Mouse (Mus musculus) MEL (cell line): Measurements from ENCODE around the gene Nf2. TPM values are rescaled to one million over a fixed set of nuclear protein-coding genes. Genes with fewer than 3 reads are reported as not detected.

Experiments
- DNase-seq: peaks from one replicate; pipeline ENCODE4 v3.0.0; 2011; ENCODE audit warnings: low read depth, low spot score
- H3K27ac ChIP-seq: 2 replicates; pipeline ENCODE4 v1.5.1; 2012; ENCODE audit warnings: low read depth, mild to moderate bottlenecking, control low read depth, low read length, moderate library complexity; ENCODE audit not compliant: control insufficient read depth
- H3K27me3 ChIP-seq, 2 experiments: fragments of 150-350 bp in 1 of 2; sonication (generic) in 1 of 2; 2 replicates each; pipeline ENCODE4 v1.6.1; 2012; ENCODE audit warnings: low read length in 2 of 2, mild to moderate bottlenecking in 2 of 2, improper control_type of control experiment in 1 of 2, moderate library complexity in 1 of 2; ENCODE audit not compliant: insufficient read depth in 2 of 2, control insufficient read depth in 1 of 2
- H3K36me3 ChIP-seq, 2 experiments: 2 replicates each; pipeline ENCODE4 v1.6.1; 2012 to 2014; ENCODE audit warnings: low read length in 2 of 2, improper control_type of control experiment in 1 of 2, inconsistent platforms in 1 of 2, mild to moderate bottlenecking in 1 of 2; ENCODE audit not compliant: insufficient read depth in 2 of 2, control insufficient read depth in 1 of 2
- H3K4me1 ChIP-seq, 2 experiments: fragments of 150-350 bp in 1 of 2; sonication (generic) in 1 of 2; 2 replicates each; pipeline ENCODE4 v1.6.1; 2012; ENCODE audit warnings: low read length in 2 of 2, improper control_type of control experiment in 1 of 2, mild to moderate bottlenecking in 1 of 2; ENCODE audit not compliant: insufficient read depth in 2 of 2, control insufficient read depth in 1 of 2
- H3K4me3 ChIP-seq, 2 experiments: fragments of 150-350 bp in 1 of 2; sonication (generic) in 1 of 2; 2 replicates each; pipeline ENCODE4 v1.5.1; 2012; ENCODE audit warnings: low read depth in 2 of 2, low read length in 2 of 2, mild to moderate bottlenecking in 2 of 2, moderate library complexity in 2 of 2, control low read depth in 1 of 2, improper control_type of control experiment in 1 of 2; ENCODE audit not compliant: control insufficient read depth in 1 of 2, insufficient read depth in 1 of 2
- H3K79me2 ChIP-seq: 2 replicates; pipeline ENCODE4 v1.6.1; 2012; ENCODE audit warnings: mild to moderate bottlenecking, low read length, moderate library complexity; ENCODE audit not compliant: control insufficient read depth, poor library complexity, insufficient read depth
- H3K9ac ChIP-seq: 2 replicates; pipeline ENCODE4 v1.6.1; 2012; ENCODE audit warnings: low read depth, mild to moderate bottlenecking, control low read depth, low read length, moderate library complexity; ENCODE audit not compliant: control insufficient read depth, poor library complexity, severe bottlenecking
- H3K9me3 ChIP-seq: fragments of 150-350 bp; sonication (generic); replicated peaks from 2 replicates; pipeline ENCODE4 v1.6.1; 2012; ENCODE audit warnings: mild to moderate bottlenecking, low read length, improper control_type of control experiment, moderate library complexity; ENCODE audit not compliant: insufficient read depth
- BHLHE40 ChIP-seq: IDR thresholded peaks from 2 replicates; pipeline ENCODE4 v1.6.1; 2012; ENCODE audit warnings: low read depth, mild to moderate bottlenecking, inconsistent platforms, low read length, improper control_type of control experiment, borderline replicate concordance
- CHD2 ChIP-seq: IDR thresholded peaks from 2 replicates; pipeline ENCODE4 v1.6.1; 2011; ENCODE audit warnings: low read length, improper control_type of control experiment
- CTCF ChIP-seq, 3 experiments: IDR thresholded peaks in 2 of 3; conservative IDR thresholded peaks in 1 of 3; 2 replicates each; pipeline ENCODE4 v1.5.1; 2011 to 2012; ENCODE audit warnings: low read length in 3 of 3, low read depth in 2 of 3, mild to moderate bottlenecking in 2 of 3, improper control_type of control experiment in 1 of 3, inconsistent platforms in 1 of 3, mixed read lengths in 1 of 3, moderate library complexity in 1 of 3; ENCODE audit not compliant: control insufficient read depth in 1 of 3, insufficient read depth in 1 of 3, poor library complexity in 1 of 3, severe bottlenecking in 1 of 3
- E2F4 ChIP-seq: IDR thresholded peaks from 2 replicates; pipeline ENCODE4 v1.6.1; 2011; ENCODE audit warnings: low read depth, low read length, improper control_type of control experiment, borderline replicate concordance
- ELF1 ChIP-seq: IDR thresholded peaks from 2 replicates; pipeline ENCODE4 v1.6.1; 2014; ENCODE audit warnings: low read depth, mild to moderate bottlenecking, inconsistent platforms, low read length, improper control_type of control experiment, moderate library complexity
- EP300 ChIP-seq, 2 experiments: IDR thresholded peaks; 2 replicates each; pipeline ENCODE4 v1.6.1; 2011; ENCODE audit warnings: improper control_type of control experiment in 2 of 2, low read length in 2 of 2, low read depth in 1 of 2, mild to moderate bottlenecking in 1 of 2
- ETS1 ChIP-seq: IDR thresholded peaks from 2 replicates; pipeline ENCODE4 v1.6.1; 2012; ENCODE audit warnings: low read depth, mild to moderate bottlenecking, inconsistent platforms, low read length, improper control_type of control experiment, moderate library complexity
- GABPA ChIP-seq: IDR thresholded peaks from 2 replicates; pipeline ENCODE4 v1.6.1; 2012; ENCODE audit warnings: low read depth, mild to moderate bottlenecking, inconsistent platforms, low read length, improper control_type of control experiment, moderate library complexity
- GATA1 ChIP-seq: IDR thresholded peaks from 2 replicates; pipeline ENCODE4 v1.6.1; 2011; ENCODE audit warnings: low read depth, low read length, improper control_type of control experiment
- HCFC1 ChIP-seq: IDR thresholded peaks from 2 replicates; pipeline ENCODE4 v1.6.1; 2012; ENCODE audit warnings: low read depth, mild to moderate bottlenecking, inconsistent platforms, low read length, improper control_type of control experiment, moderate library complexity
- KAT2A ChIP-seq: conservative IDR thresholded peaks from 2 replicates; pipeline ENCODE4 v1.6.1; 2012; ENCODE audit warnings: low read depth, low read length, improper control_type of control experiment, inconsistent platforms
- MAX ChIP-seq: IDR thresholded peaks from 2 replicates; pipeline ENCODE4 v1.6.1; 2011; ENCODE audit warnings: low read length, improper control_type of control experiment
- MAZ ChIP-seq: IDR thresholded peaks from 2 replicates; pipeline ENCODE4 v1.6.1; 2012; ENCODE audit warnings: low read depth, mild to moderate bottlenecking, inconsistent platforms, low read length, improper control_type of control experiment
- MXI1 ChIP-seq: IDR thresholded peaks from 2 replicates; pipeline ENCODE4 v1.6.1; 2011; ENCODE audit warnings: mild to moderate bottlenecking, low read depth, low read length, improper control_type of control experiment
- MYB ChIP-seq: IDR thresholded peaks from 2 replicates; pipeline ENCODE4 v1.6.1; 2011; ENCODE audit warnings: mild to moderate bottlenecking, low read depth, low read length, improper control_type of control experiment
- MYC ChIP-seq: IDR thresholded peaks from 2 replicates; pipeline ENCODE4 v1.6.1; 2011; ENCODE audit warnings: low read depth, mild to moderate bottlenecking, low read length, improper control_type of control experiment, moderate library complexity
- NRF1 ChIP-seq: IDR thresholded peaks from 2 replicates; pipeline ENCODE4 v1.6.1; 2014; ENCODE audit warnings: low read depth, mild to moderate bottlenecking, inconsistent platforms, low read length, improper control_type of control experiment, moderate library complexity; ENCODE audit not compliant: poor library complexity, insufficient read depth, severe bottlenecking
- POLR2A ChIP-seq, 2 experiments: IDR thresholded peaks; 2 replicates each; pipeline ENCODE4 v1.6.1; 2011 to 2012; ENCODE audit warnings: low read length in 2 of 2, mild to moderate bottlenecking in 2 of 2, control low read depth in 1 of 2, improper control_type of control experiment in 1 of 2, low read depth in 1 of 2, moderate library complexity in 1 of 2; ENCODE audit not compliant: control insufficient read depth in 1 of 2, insufficient read depth in 1 of 2, poor library complexity in 1 of 2
- POLR2AphosphoS2 ChIP-seq: IDR thresholded peaks from 2 replicates; pipeline ENCODE4 v1.6.1; 2011; ENCODE audit warnings: low read length, improper control_type of control experiment
- POLR2AphosphoS5 ChIP-seq: IDR thresholded peaks from 2 replicates; pipeline ENCODE4 v1.6.1; 2012; ENCODE audit warnings: low read depth, borderline replicate concordance, mild to moderate bottlenecking, inconsistent platforms, low read length, moderate library complexity, mixed read lengths
- RAD21 ChIP-seq: IDR thresholded peaks from 2 replicates; pipeline ENCODE4 v1.6.1; 2011; ENCODE audit warnings: mild to moderate bottlenecking, low read depth, low read length, improper control_type of control experiment
- SIN3A ChIP-seq: IDR thresholded peaks from 2 replicates; pipeline ENCODE4 v1.6.1; 2012; ENCODE audit warnings: low read length, improper control_type of control experiment, inconsistent platforms
- SMC3 ChIP-seq: IDR thresholded peaks from 2 replicates; pipeline ENCODE4 v1.6.1; 2011; ENCODE audit warnings: low read depth, low read length, improper control_type of control experiment
- TAL1 ChIP-seq: IDR thresholded peaks from 2 replicates; pipeline ENCODE4 v1.6.1; 2012; ENCODE audit warnings: mild to moderate bottlenecking, inconsistent platforms, low read length, moderate library complexity, mixed read lengths
- TBP ChIP-seq: IDR thresholded peaks from 2 replicates; pipeline ENCODE4 v1.8.0; 2011; ENCODE audit warnings: low read depth, low read length, improper control_type of control experiment
- TCF12 ChIP-seq: IDR thresholded peaks from 2 replicates; pipeline ENCODE4 v1.6.1; 2014; ENCODE audit warnings: low read depth, mild to moderate bottlenecking, inconsistent platforms, low read length, improper control_type of control experiment, moderate library complexity
- UBTF ChIP-seq: IDR thresholded peaks from 2 replicates; pipeline ENCODE4 v1.6.1; 2012; ENCODE audit warnings: low read depth, mild to moderate bottlenecking, inconsistent platforms, low read length, improper control_type of control experiment, moderate library complexity, borderline replicate concordance; ENCODE audit not compliant: insufficient read depth
- USF1 ChIP-seq: IDR thresholded peaks from 2 replicates; pipeline ENCODE4 v1.6.1; 2014; ENCODE audit warnings: low read depth, mild to moderate bottlenecking, inconsistent platforms, low read length, improper control_type of control experiment, moderate library complexity
- ZC3H11A ChIP-seq: IDR thresholded peaks from 2 replicates; pipeline ENCODE4 v1.6.1; 2012; ENCODE audit warnings: low read depth, mild to moderate bottlenecking, inconsistent platforms, low read length, improper control_type of control experiment
- ZKSCAN1 ChIP-seq: IDR thresholded peaks from 2 replicates; pipeline ENCODE4 v1.6.1; 2012; ENCODE audit warnings: low read depth, mild to moderate bottlenecking, inconsistent platforms, low read length, improper control_type of control experiment, moderate library complexity
- ZNF384 ChIP-seq: IDR thresholded peaks from 2 replicates; pipeline ENCODE4 v1.6.1; 2012; ENCODE audit warnings: low read depth, mild to moderate bottlenecking, inconsistent platforms, low read length, improper control_type of control experiment
- polyA plus RNA-seq, 2 experiments: library from polyadenylated mRNA; stranded (reverse) in 1 of 2; unstranded in 1 of 2; fragments of >175 nt in 1 of 2; fragments of >200 nt in 1 of 2; gene quantifications; 2 replicates each; pipeline versions ENCODE4 v1.2.1 to v1.2.4; 2012; ENCODE audit warnings: low replicate concordance in 2 of 2, low read depth in 1 of 2; ENCODE audit not compliant: insufficient read length in 2 of 2, insufficient read depth in 1 of 2, missing spikeins in 1 of 2
- total RNA-seq: library from RNA; depleted of rRNA; stranded (reverse); fragments of 300-350 nt; gene quantifications from 2 replicates; pipeline ENCODE4 v1.2.3, GENCODE M21; 2012

Nf2 gene
- total and polyA plus RNA-seq, 3 experiments, result 73.6 to 246 (median 95.6) TPM

DNA sequence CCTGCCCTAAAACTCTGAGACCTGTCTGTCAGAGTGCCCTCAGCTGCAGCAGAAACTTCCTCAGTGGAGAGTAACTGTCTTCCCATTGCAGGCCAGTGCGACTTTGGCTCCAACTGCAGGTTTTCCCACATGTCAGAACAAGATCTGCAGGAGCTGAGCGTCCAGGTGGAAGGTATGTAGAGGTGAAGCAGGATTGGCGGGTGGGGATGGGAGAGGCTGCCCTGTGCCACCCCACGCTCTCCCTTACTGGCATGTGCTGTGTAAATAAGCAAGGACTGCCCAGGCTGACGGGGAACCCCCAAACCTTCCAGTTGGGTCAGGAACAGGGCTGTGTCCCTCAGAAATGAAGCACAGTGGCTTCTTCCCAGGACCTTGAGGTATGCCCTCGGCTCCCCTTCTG, 119.2 kb downstream of the Nf2 start:
- Histone ChIP-seq H3K4me3 (no peak overlapping the region), H3K79me2 (no peaks in the 10 kb centered on the region), H3K36me3 (peaks cover 0 to 3% of the 10 kb centered on the region in 2 experiments; a peak in 2 of 4 replicates), H3K9me3 (no peaks in the 10 kb centered on the region)
- TF ChIP-seq UBTF (no peak), ZNF384 (no peak), CTCF (IDR thresholded peaks at IDR 0.05 in 2 of 3, conservative IDR thresholded peaks at IDR 0.05 in 1 of 3; ENCODE audit: control insufficient read depth in 1 of 3, insufficient read depth in 1 of 3, low read depth in 2 of 3, low read length in 3 of 3, poor library complexity in 1 of 3, severe bottlenecking in 1 of 3) (no peak), POLR2AphosphoS2 (no peak), MYC (no peak), E2F4 (no peak), CHD2 (no peak), ZKSCAN1 (no peak), EP300 (IDR thresholded peaks at IDR 0.05; ENCODE audit: low read depth in 1 of 2, low read length in 2 of 2) (no peak), GATA1 (no peak), NRF1 (no peak), POLR2AphosphoS5 (no peak), GABPA (no peak), MYB (no peak), MXI1 (no peak), POLR2A (IDR thresholded peaks at IDR 0.05; ENCODE audit: control insufficient read depth in 1 of 2, insufficient read depth in 1 of 2, low read depth in 1 of 2, low read length in 2 of 2, poor library complexity in 1 of 2) (no peak), USF1 (no peak), MAZ (no peak), ZC3H11A (no peak), BHLHE40 (no peak)
- TF ChIP-seq, all 39 proteins: peak for 0
- Histone ChIP-seq H3K27me3 (no peaks in the 10 kb centered on the region), H3K4me1 (peaks cover 0 to 11% of the 10 kb centered on the region in 2 experiments; a peak in 3 of 4 replicates), H3K9ac (peak overlapping the region; percentile 27), H3K27ac (no peak overlapping the region)
- DNase-seq, result no peak

DNA sequence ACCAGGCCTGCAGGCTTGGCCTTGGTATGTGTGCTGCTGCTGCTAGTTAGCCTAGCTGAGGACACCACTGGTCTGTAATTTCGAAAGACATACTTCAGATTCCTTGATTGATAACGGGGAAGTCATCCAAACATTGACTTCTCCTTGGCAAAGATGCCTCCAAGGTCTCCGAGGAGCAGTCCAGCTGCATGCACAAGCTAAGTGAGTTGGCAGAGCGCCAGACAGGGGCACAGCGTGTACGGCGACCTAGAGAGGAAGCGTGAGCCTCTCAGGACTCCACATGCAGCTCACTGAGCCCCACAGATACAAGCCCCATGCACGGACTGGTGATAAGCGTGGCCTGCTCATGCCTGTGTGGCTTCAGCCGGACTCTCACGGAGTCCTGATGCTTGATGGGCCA, 119.7 kb downstream of the Nf2 start:
- Histone ChIP-seq H3K36me3 (peaks cover 0 to 3% of the 10 kb centered on the region in 2 experiments; a peak in 2 of 4 replicates), H3K27ac (no peak overlapping the region), H3K27me3 (no peaks in the 10 kb centered on the region), H3K4me1 (peaks cover 0 to 11% of the 10 kb centered on the region in 2 experiments; a peak in 3 of 4 replicates), H3K9me3 (no peaks in the 10 kb centered on the region), H3K79me2 (no peaks in the 10 kb centered on the region), H3K4me3 (no peak overlapping the region), H3K9ac (peak overlapping the region; percentile 27)
- DNase-seq, result peak; percentile 92
- TF ChIP-seq ZC3H11A (no peak), POLR2A (IDR thresholded peaks at IDR 0.05; ENCODE audit: control insufficient read depth in 1 of 2, insufficient read depth in 1 of 2, low read depth in 1 of 2, low read length in 2 of 2, poor library complexity in 1 of 2) (no peak), CHD2 (no peak), MXI1 (peak; percentile 83), ELF1 (no peak), ZNF384 (no peak), POLR2AphosphoS2 (no peak), TCF12 (peak; percentile 63; the same call in 1 of the 2 replicates), TBP (peak; percentile 13; the same call in 1 of the 2 replicates), KAT2A (no peak), GATA1 (peak; percentile 68), MYC (peak; percentile 90), UBTF (no peak), SIN3A (peak; percentile 80), HCFC1 (no peak), SMC3 (no peak), EP300 (IDR thresholded peaks at IDR 0.05; ENCODE audit: low read depth in 1 of 2, low read length in 2 of 2) (peak; percentile 38 to 72), ETS1 (peak; percentile 64), MAX (peak; percentile 86), TAL1 (peak; percentile 32), RAD21 (no peak; the same call in 1 of the 2 replicates)
